Mouse (Mus musculus) frontal cortex, adult 2 months (tissue): ENCODE results near the gene Abtb2. TPM values are rescaled to one million over a fixed set of nuclear protein-coding genes. Genes with fewer than 3 reads are reported as not detected.

Source experiments
- DNase-seq, 2 experiments: peaks; one replicate each; pipeline ENCODE4 v3.0.0; 2022; ENCODE audit warnings: low spot score in 1 of 2; ENCODE audit errors: extremely low spot score in 1 of 2
- polyA plus RNA-seq: library from polyadenylated mRNA; depleted of rRNA; stranded (reverse); fragments of >200 nt; gene quantifications from 2 replicates; pipeline ENCODE4 v1.2.3, GENCODE M21; 2012

Gene Abtb2
- polyA plus RNA-seq, 1 experiment, result 12.0 TPM

GRCm38 (mm10) chr2:103610831-103611535 is 44.9 kb downstream of the Abtb2 start:
- DNase-seq, result no peak

GRCm38 (mm10) chr2:103613865-103614264 is 47.8 kb downstream of the Abtb2 start:
- no peak for DNase-seq

GRCm38 (mm10) chr2:103615028-103615427 is 48.9 kb downstream of the Abtb2 start:
- DNase-seq, result no peak

- no peak for DNase-seq
Observed at GRCm38 (mm10) chr2:103618407-103618806, 52.3 kb downstream of the Abtb2 start.

- no peak for DNase-seq
Observed at GRCm38 (mm10) chr2:103622950-103623349, 56.8 kb downstream of the Abtb2 start.

- no peak for DNase-seq
Observed at GRCm38 (mm10) chr2:103625349-103625932, 59.3 kb downstream of the Abtb2 start.

GRCm38 (mm10) chr2:103627101-103627500 is 61.0 kb downstream of the Abtb2 start:
- DNase-seq, result no peak

- no peak for DNase-seq
Observed at GRCm38 (mm10) chr2:103629956-103630355, 63.8 kb downstream of the Abtb2 start.

- DNase-seq, result no peak
Observed at GRCm38 (mm10) chr2:103631293-103631717, 65.2 kb downstream of the Abtb2 start.

GRCm38 (mm10) chr2:103632136-103632925 is 66.2 kb downstream of the Abtb2 start:
- no peak for DNase-seq

- no peak for DNase-seq
Observed at GRCm38 (mm10) chr2:103632926-103633250, 66.8 kb downstream of the Abtb2 start.

- no peak for DNase-seq
Observed at GRCm38 (mm10) chr2:103635731-103636487, 69.8 kb downstream of the Abtb2 start.

GRCm38 (mm10) chr2:103637385-103637784 is 71.3 kb downstream of the Abtb2 start:
- DNase-seq, result no peak

- no peak for DNase-seq
Observed at GRCm38 (mm10) chr2:103637943-103638342, 71.8 kb downstream of the Abtb2 start.

GRCm38 (mm10) chr2:103639701-103640100 is 73.6 kb downstream of the Abtb2 start:
- DNase-seq, result no peak

GRCm38 (mm10) chr2:103640861-103641260 is 74.8 kb downstream of the Abtb2 start:
- no peak for DNase-seq

- DNase-seq, result peak; percentile 12 to 39
Observed at GRCm38 (mm10) chr2:103643584-103644211, 77.6 kb downstream of the Abtb2 start.

- peak in 1 of 2 experiments; percentile 9 for DNase-seq
Observed at GRCm38 (mm10) chr2:103644418-103644817, 78.3 kb downstream of the Abtb2 start.

- DNase-seq, result no peak
Observed at GRCm38 (mm10) chr2:103650314-103650879, 84.3 kb downstream of the Abtb2 start.

- DNase-seq, result no peak
Observed at GRCm38 (mm10) chr2:103652121-103652520, 86.0 kb downstream of the Abtb2 start.
